Mouse (Mus musculus): Measurements from ENCODE around the gene Chchd6. TPM values are rescaled to one million over a fixed set of nuclear protein-coding genes. Genes with fewer than 3 reads are reported as not detected.

Gene Chchd6
- polyA plus RNA-seq, 1 experiment from 2014 or later = 57.2 TPM

GRCm38 (mm10) chr6:89454437-89454836 lies 141.0 kb downstream of the Chchd6 start:
- ATAC-seq (replicated peaks; ENCODE audit: low FRiP score, low read depth) (no peak), DNase-seq (ENCODE audit: low spot score) (no peak)
- 98% methylated on average over 2 of the region's 2 CpGs for WGBS
- no peak for TF ChIP-seq CTCF (IDR thresholded peaks at IDR 0.05; ENCODE audit: low read depth)
- no peaks in the 10 kb centered on the region for H3K4me1 ChIP-seq (replicated peaks; ENCODE audit: insufficient read depth, low read length)
- no peaks in the 10 kb centered on the region for H3K27me3 ChIP-seq (ENCODE audit: insufficient read depth, low read length)
- no peaks in the 10 kb centered on the region for H3K9me3 ChIP-seq (replicated peaks; ENCODE audit: low read length)
- H3K9ac ChIP-seq (ENCODE audit: low read depth, low read length) = no peak overlapping the region
- H3K27ac ChIP-seq = no peak overlapping the region
- no peak overlapping the region for H3K4me2 ChIP-seq (ENCODE audit: low read length)
- H3K36me3 ChIP-seq (ENCODE audit: insufficient read depth, low read length) = no peaks in the 10 kb centered on the region
- H3K4me3 ChIP-seq (replicated peaks; ENCODE audit: low read depth, low read length) = no peak overlapping the region

DNA sequence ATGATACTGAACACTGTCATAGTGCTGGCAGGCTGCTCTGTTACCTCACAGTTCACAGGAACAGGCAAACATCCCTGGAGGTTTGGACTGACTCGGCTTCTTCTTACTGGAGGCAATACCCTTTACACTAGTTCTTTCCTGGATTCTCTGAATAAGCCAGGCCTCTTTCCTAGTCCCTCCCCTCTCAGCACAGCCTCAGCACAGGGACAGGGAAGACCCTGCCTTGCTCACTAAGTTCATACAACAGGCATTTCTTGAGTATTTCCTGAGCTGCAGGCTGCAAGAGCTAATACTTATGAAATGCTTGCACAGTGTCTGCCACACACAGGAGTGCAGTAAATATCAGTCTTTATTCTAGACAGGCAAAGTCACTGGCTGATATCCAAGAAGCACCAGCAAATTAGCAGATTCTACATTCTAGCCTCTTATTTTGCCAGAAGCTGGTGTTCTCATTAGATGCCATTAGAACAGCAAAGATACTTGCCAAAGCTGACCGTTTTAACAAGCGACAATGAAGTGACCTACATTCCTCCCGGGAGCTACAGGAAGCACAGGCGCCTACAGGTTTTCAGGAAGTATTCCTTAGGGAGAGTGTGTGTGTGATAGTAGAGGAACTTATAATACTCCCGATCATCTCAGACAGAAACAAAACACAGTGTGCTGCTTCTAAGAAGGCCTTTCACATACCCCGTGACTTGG lies 142.3 kb downstream of the Chchd6 start:
- WGBS = 40% methylated on average over 7 of the region's 7 CpGs
- Histone ChIP-seq H3K27ac (no peak overlapping the region; the same call in 1 of the 2 replicates), H3K36me3 (ENCODE audit: insufficient read depth, low read length) (no peaks in the 10 kb centered on the region), H3K27me3 (ENCODE audit: insufficient read depth, low read length) (no peaks in the 10 kb centered on the region), H3K4me2 (ENCODE audit: low read length) (no peak overlapping the region), H3K4me3 (replicated peaks; ENCODE audit: low read depth, low read length) (no peak overlapping the region), H3K4me1 (replicated peaks; ENCODE audit: insufficient read depth, low read length) (no peaks in the 10 kb centered on the region), H3K9me3 (replicated peaks; ENCODE audit: low read length) (no peaks in the 10 kb centered on the region), H3K9ac (ENCODE audit: low read depth, low read length) (no peak overlapping the region)
- DNase-seq (ENCODE audit: low spot score) (peak; percentile 39), ATAC-seq (replicated peaks; ENCODE audit: low FRiP score, low read depth) (no peak)
- no peak for TF ChIP-seq CTCF (IDR thresholded peaks at IDR 0.05; ENCODE audit: low read depth)

GRCm38 (mm10) chr6:89452356-89452755 lies 143.1 kb downstream of the Chchd6 start:
- H3K4me1 ChIP-seq (replicated peaks; ENCODE audit: insufficient read depth, low read length) = no peaks in the 10 kb centered on the region
- WGBS = 88% methylated on average over 6 of the region's 6 CpGs
- DNase-seq (ENCODE audit: low spot score) (no peak), ATAC-seq (replicated peaks; ENCODE audit: low FRiP score, low read depth) (no peak)
- no peak overlapping the region for H3K4me2 ChIP-seq (ENCODE audit: low read length)
- H3K4me3 ChIP-seq (replicated peaks; ENCODE audit: low read depth, low read length) = no peak overlapping the region
- H3K9ac ChIP-seq (ENCODE audit: low read depth, low read length) = no peak overlapping the region
- H3K9me3 ChIP-seq (replicated peaks; ENCODE audit: low read length) = no peaks in the 10 kb centered on the region
- no peak overlapping the region for H3K27ac ChIP-seq
- no peaks in the 10 kb centered on the region for H3K36me3 ChIP-seq (ENCODE audit: insufficient read depth, low read length)
- TF ChIP-seq CTCF (IDR thresholded peaks at IDR 0.05; ENCODE audit: low read depth) = no peak
- H3K27me3 ChIP-seq (ENCODE audit: insufficient read depth, low read length) = no peaks in the 10 kb centered on the region

GRCm38 (mm10) chr6:89448736-89449135 lies 146.7 kb downstream of the Chchd6 start:
- H3K4me1 ChIP-seq (replicated peaks; ENCODE audit: insufficient read depth, low read length) = no peaks in the 10 kb centered on the region
- no peak overlapping the region for H3K4me3 ChIP-seq (replicated peaks; ENCODE audit: low read depth, low read length)
- ATAC-seq (replicated peaks; ENCODE audit: low FRiP score, low read depth) (no peak), DNase-seq (ENCODE audit: low spot score) (no peak)
- H3K27me3 ChIP-seq (ENCODE audit: insufficient read depth, low read length) = no peaks in the 10 kb centered on the region
- no peaks in the 10 kb centered on the region for H3K36me3 ChIP-seq (ENCODE audit: insufficient read depth, low read length)
- WGBS = 65% methylated on average over 3 of the region's 3 CpGs
- TF ChIP-seq CTCF (IDR thresholded peaks at IDR 0.05; ENCODE audit: low read depth) = no peak
- no peak overlapping the region for H3K9ac ChIP-seq (ENCODE audit: low read depth, low read length)
- H3K27ac ChIP-seq = no peak overlapping the region
- no peak overlapping the region for H3K4me2 ChIP-seq (ENCODE audit: low read length)
- no peaks in the 10 kb centered on the region for H3K9me3 ChIP-seq (replicated peaks; ENCODE audit: low read length)

- DNase-seq (ENCODE audit: low spot score) (no peak), ATAC-seq (replicated peaks; ENCODE audit: low FRiP score, low read depth) (no peak)
- 74% methylated on average over 4 of the region's 4 CpGs for WGBS
- Histone ChIP-seq H3K27me3 (ENCODE audit: insufficient read depth, low read length) (no peaks in the 10 kb centered on the region), H3K9me3 (replicated peaks; ENCODE audit: low read length) (no peaks in the 10 kb centered on the region), H3K4me3 (replicated peaks; ENCODE audit: low read depth, low read length) (no peak overlapping the region), H3K27ac (no peak overlapping the region), H3K4me1 (replicated peaks; ENCODE audit: insufficient read depth, low read length) (no peaks in the 10 kb centered on the region), H3K4me2 (ENCODE audit: low read length) (no peak overlapping the region), H3K9ac (ENCODE audit: low read depth, low read length) (no peak overlapping the region), H3K36me3 (ENCODE audit: insufficient read depth, low read length) (no peaks in the 10 kb centered on the region)
- TF ChIP-seq CTCF (IDR thresholded peaks at IDR 0.05; ENCODE audit: low read depth) = no peak
Measured at GRCm38 (mm10) chr6:89440671-89441070, 154.8 kb downstream of the Chchd6 start.

GRCm38 (mm10) chr6:89431920-89432482 lies 163.5 kb downstream of the Chchd6 start:
- no peak overlapping the region for H3K27ac ChIP-seq
- no peaks in the 10 kb centered on the region for H3K27me3 ChIP-seq (ENCODE audit: insufficient read depth, low read length)
- ATAC-seq (replicated peaks; ENCODE audit: low FRiP score, low read depth) (no peak), DNase-seq (ENCODE audit: low spot score) (no peak)
- no peaks in the 10 kb centered on the region for H3K9me3 ChIP-seq (replicated peaks; ENCODE audit: low read length)
- H3K36me3 ChIP-seq (ENCODE audit: insufficient read depth, low read length) = no peaks in the 10 kb centered on the region
- no peak overlapping the region for H3K9ac ChIP-seq (ENCODE audit: low read depth, low read length)
- no peaks in the 10 kb centered on the region for H3K4me1 ChIP-seq (replicated peaks; ENCODE audit: insufficient read depth, low read length)
- no peak overlapping the region for H3K4me2 ChIP-seq (ENCODE audit: low read length)
- no peak overlapping the region for H3K4me3 ChIP-seq (replicated peaks; ENCODE audit: low read depth, low read length)
- no peak for TF ChIP-seq CTCF (IDR thresholded peaks at IDR 0.05; ENCODE audit: low read depth)
- 78% methylated on average over 2 of the region's 2 CpGs for WGBS

All from kidney, postnatal 0 days (tissue).